Mouse (Mus musculus): ENCODE data around the gene Slit2. TPM values are rescaled to one million over a fixed set of nuclear protein-coding genes. Genes with fewer than 3 reads are reported as not detected.

Gene Slit2
- 22.1 and 26.2 TPM in 2 replicates for polyA plus RNA-seq (2012; rRNA removed)

GRCm38 (mm10) chr5:47982941-47983701, at the start of gene Slit2:
Slit2 (plus strand) TSS chr5:47983138.
- WGBS: under 1% methylated on average over 66 of the region's 66 CpGs
- TF ChIP-seq POLR2A (IDR thresholded peaks at IDR 0.05; ENCODE audit: borderline replicate concordance, extremely low read depth, low read depth, low read length) (0 out of 2 replicates have a peak, but pooled peaks have one; percentile 35), CTCF (IDR thresholded peaks at IDR 0.05; ENCODE audit: insufficient read depth, low read length) (no peak)
- Histone ChIP-seq H3K4me3 (replicated peaks; ENCODE audit: extremely low read depth, low read depth, low read length) (peak within 1 kb of the TSS; percentile 91), H3K4me1 (ENCODE audit: control insufficient read depth, insufficient read depth, low read length) (peaks cover 3% of the 10 kb centered on the region)
- DNase-seq: peak; percentile 82

GRCm38 (mm10) chr5:47938586-47939372, 44.2 kb upstream of the Slit2 start:
- TF ChIP-seq POLR2A (IDR thresholded peaks at IDR 0.05; ENCODE audit: borderline replicate concordance, extremely low read depth, low read depth, low read length) (no peak), CTCF (IDR thresholded peaks at IDR 0.05; ENCODE audit: insufficient read depth, low read length) (no peak)
- Histone ChIP-seq H3K4me1 (ENCODE audit: control insufficient read depth, insufficient read depth, low read length) (no peaks in the 10 kb centered on the region), H3K4me3 (replicated peaks; ENCODE audit: extremely low read depth, low read depth, low read length) (no peak overlapping the region)
- no peak for DNase-seq
- 47% methylated on average over 5 of the region's 5 CpGs for WGBS

GRCm38 (mm10) chr5:47956451-47956850, 26.5 kb upstream of the Slit2 start:
- 69% methylated on average over 1 of the region's 1 CpGs for WGBS
- Histone ChIP-seq H3K4me1 (ENCODE audit: control insufficient read depth, insufficient read depth, low read length) (no peaks in the 10 kb centered on the region), H3K4me3 (replicated peaks; ENCODE audit: extremely low read depth, low read depth, low read length) (no peak overlapping the region)
- no peak for DNase-seq
- TF ChIP-seq POLR2A (IDR thresholded peaks at IDR 0.05; ENCODE audit: borderline replicate concordance, extremely low read depth, low read depth, low read length) (no peak), CTCF (IDR thresholded peaks at IDR 0.05; ENCODE audit: insufficient read depth, low read length) (no peak)

GRCm38 (mm10) chr5:47975795-47976194, 7.1 kb upstream of the Slit2 start:
- Histone ChIP-seq H3K4me1 (ENCODE audit: control insufficient read depth, insufficient read depth, low read length) (no peaks in the 10 kb centered on the region), H3K4me3 (replicated peaks; ENCODE audit: extremely low read depth, low read depth, low read length) (no peak overlapping the region)
- DNase-seq: no peak
- no peak for TF ChIP-seq POLR2A (IDR thresholded peaks at IDR 0.05; ENCODE audit: borderline replicate concordance, extremely low read depth, low read depth, low read length)
- no peak for TF ChIP-seq CTCF (IDR thresholded peaks at IDR 0.05; ENCODE audit: insufficient read depth, low read length)
- 61% methylated on average over 2 of the region's 2 CpGs for WGBS

GRCm38 (mm10) chr5:47979371-47979770, 3.6 kb upstream of the Slit2 start:
- TF ChIP-seq POLR2A (IDR thresholded peaks at IDR 0.05; ENCODE audit: borderline replicate concordance, extremely low read depth, low read depth, low read length) (no peak), CTCF (IDR thresholded peaks at IDR 0.05; ENCODE audit: insufficient read depth, low read length) (peak; percentile 47)
- no peak overlapping the region for H3K4me3 ChIP-seq (replicated peaks; ENCODE audit: extremely low read depth, low read depth, low read length)
- peaks cover 3% of the 10 kb centered on the region for H3K4me1 ChIP-seq (ENCODE audit: control insufficient read depth, insufficient read depth, low read length)
- 19% methylated on average over 4 of the region's 4 CpGs for WGBS
- DNase-seq: no peak

- DNase-seq: no peak
- 39% methylated on average over 5 of the region's 5 CpGs for WGBS
- Histone ChIP-seq H3K4me3 (replicated peaks; ENCODE audit: extremely low read depth, low read depth, low read length) (no peak overlapping the region), H3K4me1 (ENCODE audit: control insufficient read depth, insufficient read depth, low read length) (peaks cover 3% of the 10 kb centered on the region)
- TF ChIP-seq POLR2A (IDR thresholded peaks at IDR 0.05; ENCODE audit: borderline replicate concordance, extremely low read depth, low read depth, low read length): no peak
- TF ChIP-seq CTCF (IDR thresholded peaks at IDR 0.05; ENCODE audit: insufficient read depth, low read length): no peak
These were observed 2.5 kb upstream of the Slit2 start for GRCm38 (mm10) chr5:47980459-47980858.

- no peak for DNase-seq
- H3K4me1 ChIP-seq (ENCODE audit: control insufficient read depth, insufficient read depth, low read length): peaks cover 3% of the 10 kb centered on the region
- TF ChIP-seq POLR2A (IDR thresholded peaks at IDR 0.05; ENCODE audit: borderline replicate concordance, extremely low read depth, low read depth, low read length) (no peak), CTCF (IDR thresholded peaks at IDR 0.05; ENCODE audit: insufficient read depth, low read length) (no peak)
- no peak overlapping the region for H3K4me3 ChIP-seq (replicated peaks; ENCODE audit: extremely low read depth, low read depth, low read length)
- 67% methylated on average over 8 of the region's 8 CpGs for WGBS
These were observed 987 bp upstream of the Slit2 start for GRCm38 (mm10) chr5:47981951-47982350.

GRCm38 (mm10) chr5:47983746-47984583, 1.0 kb downstream of the Slit2 start:
- TF ChIP-seq CTCF (IDR thresholded peaks at IDR 0.05; ENCODE audit: insufficient read depth, low read length) (no peak), POLR2A (IDR thresholded peaks at IDR 0.05; ENCODE audit: borderline replicate concordance, extremely low read depth, low read depth, low read length) (no peak)
- 3% methylated on average over 38 of the region's 38 CpGs for WGBS
- Histone ChIP-seq H3K4me1 (ENCODE audit: control insufficient read depth, insufficient read depth, low read length) (peaks cover 3% of the 10 kb centered on the region), H3K4me3 (replicated peaks; ENCODE audit: extremely low read depth, low read depth, low read length) (peak overlapping the region; percentile 43)
- peak; percentile 23 for DNase-seq
